Mouse (Mus musculus): ENCODE results near the gene Mmp7. TPM values are rescaled to one million over a fixed set of nuclear protein-coding genes. Genes with fewer than 3 reads are reported as not detected.

Gene Mmp7
- polyA plus RNA-seq, 1 experiment = 112 TPM

- no peaks in the 10 kb centered on the region for H3K27me3 ChIP-seq (ENCODE audit: control insufficient read depth, insufficient read depth, low read length)
- 92% methylated on average over 3 of the region's 3 CpGs for WGBS
- no peaks in the 10 kb centered on the region for H3K36me3 ChIP-seq (ENCODE audit: control insufficient read depth, insufficient read depth, low read length)
- H3K4me1 ChIP-seq (ENCODE audit: control insufficient read depth, insufficient read depth, insufficient read length, low read length) = no peaks in the 10 kb centered on the region
- TF ChIP-seq CTCF (IDR thresholded peaks at IDR 0.05; ENCODE audit: extremely low read depth, insufficient read length, insufficient replicate concordance, low read depth, low read length) (no peak), POLR2A (IDR thresholded peaks at IDR 0.05; ENCODE audit: low read depth, low read length) (no peak)
- H3K4me3 ChIP-seq (ENCODE audit: low read depth, low read length) = no peak overlapping the region
- peak overlapping the region; percentile 35; the same call in 1 of the 2 replicates for H3K27ac ChIP-seq (ENCODE audit: insufficient read depth, low read depth, low read length)
Observed at GRCm38 (mm10) chr9:7693961-7694360, 2.1 kb downstream of the Mmp7 start.

DNA sequence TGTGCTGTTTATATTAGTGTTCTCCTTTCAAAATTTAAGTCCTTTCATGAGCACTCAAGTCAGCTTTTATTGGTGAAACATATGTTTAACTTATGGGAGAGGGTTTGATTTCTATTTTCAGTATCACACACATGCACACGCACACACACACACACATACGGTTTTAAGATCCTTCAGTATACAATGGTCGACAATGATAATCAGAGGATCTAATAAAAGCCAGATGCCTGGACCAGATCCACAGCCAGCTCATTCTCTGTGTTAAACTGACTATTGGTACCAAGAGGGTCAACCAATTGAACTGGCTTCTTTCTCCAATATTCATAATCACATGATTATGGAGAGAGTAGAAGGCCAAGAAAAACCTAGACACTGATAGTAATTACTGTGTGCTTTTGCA lies 3.8 kb downstream of the Mmp7 start:
- no peaks in the 10 kb centered on the region for H3K27me3 ChIP-seq (ENCODE audit: control insufficient read depth, insufficient read depth, low read length)
- no peak overlapping the region for H3K27ac ChIP-seq (ENCODE audit: insufficient read depth, low read depth, low read length)
- WGBS = 88% methylated on average over 3 of the region's 3 CpGs
- H3K4me3 ChIP-seq (ENCODE audit: low read depth, low read length) = no peak overlapping the region
- TF ChIP-seq POLR2A (IDR thresholded peaks at IDR 0.05; ENCODE audit: low read depth, low read length) (no peak), CTCF (IDR thresholded peaks at IDR 0.05; ENCODE audit: extremely low read depth, insufficient read length, insufficient replicate concordance, low read depth, low read length) (no peak)
- no peaks in the 10 kb centered on the region for H3K36me3 ChIP-seq (ENCODE audit: control insufficient read depth, insufficient read depth, low read length)
- H3K4me1 ChIP-seq (ENCODE audit: control insufficient read depth, insufficient read depth, insufficient read length, low read length) = no peaks in the 10 kb centered on the region

DNA sequence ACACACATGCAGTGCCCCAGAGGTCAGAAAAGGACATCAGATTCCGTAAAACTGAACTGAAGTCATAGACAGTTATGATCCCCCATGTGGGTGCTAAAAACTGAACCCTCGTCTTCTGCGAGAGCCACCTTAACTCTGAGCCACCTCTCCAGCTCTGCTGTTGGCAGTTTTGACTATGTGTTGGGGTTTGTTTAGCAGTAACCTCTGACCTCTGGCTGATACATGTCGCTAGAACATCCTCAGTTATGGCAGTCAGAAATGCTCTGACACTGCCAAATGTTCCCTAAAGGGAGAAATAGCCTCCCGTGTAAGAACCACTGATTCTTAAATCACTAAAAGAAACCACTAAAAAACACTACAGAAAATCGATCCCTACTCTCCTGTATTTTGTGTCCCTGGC lies 16.8 kb downstream of the Mmp7 start:
- WGBS = 74% methylated on average over 6 of the region's 6 CpGs
- H3K27ac ChIP-seq (ENCODE audit: insufficient read depth, low read depth, low read length) = no peak overlapping the region
- TF ChIP-seq POLR2A (IDR thresholded peaks at IDR 0.05; ENCODE audit: low read depth, low read length) (no peak), CTCF (IDR thresholded peaks at IDR 0.05; ENCODE audit: extremely low read depth, insufficient read length, insufficient replicate concordance, low read depth, low read length) (no peak)
- no peaks in the 10 kb centered on the region for H3K36me3 ChIP-seq (ENCODE audit: control insufficient read depth, insufficient read depth, low read length)
- no peaks in the 10 kb centered on the region for H3K4me1 ChIP-seq (ENCODE audit: control insufficient read depth, insufficient read depth, insufficient read length, low read length)
- no peaks in the 10 kb centered on the region for H3K27me3 ChIP-seq (ENCODE audit: control insufficient read depth, insufficient read depth, low read length)
- no peak overlapping the region for H3K4me3 ChIP-seq (ENCODE audit: low read depth, low read length)

- TF ChIP-seq CTCF (IDR thresholded peaks at IDR 0.05; ENCODE audit: extremely low read depth, insufficient read length, insufficient replicate concordance, low read depth, low read length) = no peak
- TF ChIP-seq POLR2A (IDR thresholded peaks at IDR 0.05; ENCODE audit: low read depth, low read length) = no peak
- Histone ChIP-seq H3K27ac (ENCODE audit: insufficient read depth, low read depth, low read length) (no peak overlapping the region), H3K4me3 (ENCODE audit: low read depth, low read length) (no peak overlapping the region), H3K27me3 (ENCODE audit: control insufficient read depth, insufficient read depth, low read length) (no peaks in the 10 kb centered on the region), H3K36me3 (ENCODE audit: control insufficient read depth, insufficient read depth, low read length) (no peaks in the 10 kb centered on the region), H3K4me1 (ENCODE audit: control insufficient read depth, insufficient read depth, insufficient read length, low read length) (no peaks in the 10 kb centered on the region)
- WGBS = 81% methylated on average over 4 of the region's 4 CpGs
Observed at GRCm38 (mm10) chr9:7711196-7711595, 19.3 kb downstream of the Mmp7 start.

DNA sequence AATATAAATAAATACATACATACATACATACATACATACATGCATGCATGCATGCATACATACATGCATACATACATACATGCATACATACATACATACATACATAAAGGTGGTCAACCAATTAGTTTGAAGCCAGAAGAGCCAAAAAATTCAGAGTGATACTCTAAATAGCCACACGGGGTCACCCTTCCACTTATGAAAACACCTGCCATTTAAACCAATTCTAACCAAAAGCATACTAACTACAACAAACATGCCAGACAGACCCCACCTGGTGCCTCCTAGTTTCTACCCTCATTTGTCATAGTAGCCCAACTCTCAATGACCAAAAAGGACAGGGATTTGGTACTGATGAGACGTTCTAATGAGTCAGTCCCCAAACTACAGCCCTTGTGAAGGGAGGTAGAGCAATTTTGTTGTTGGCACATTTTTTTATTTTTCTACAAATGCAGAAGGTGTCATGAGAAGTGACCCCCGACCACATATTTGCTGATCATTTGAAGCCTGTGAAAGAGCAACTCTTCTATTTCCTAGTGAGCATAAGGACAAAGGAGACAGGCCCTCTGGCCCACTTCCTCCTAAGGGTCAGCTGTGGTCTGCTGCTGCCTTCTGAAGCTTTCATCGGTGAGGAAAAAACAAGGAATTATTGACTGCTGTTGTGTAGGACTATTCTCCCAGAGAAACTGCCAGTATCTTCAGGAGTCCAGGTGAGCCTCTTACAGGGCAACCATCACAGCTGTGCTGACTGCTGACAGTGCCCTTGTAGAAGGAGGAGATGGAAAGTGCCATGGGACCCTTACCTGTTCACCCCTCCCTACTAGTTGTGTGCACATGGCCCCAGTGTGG lies 22.4 kb downstream of the Mmp7 start:
- TF ChIP-seq CTCF (IDR thresholded peaks at IDR 0.05; ENCODE audit: extremely low read depth, insufficient read length, insufficient replicate concordance, low read depth, low read length) (no peak), POLR2A (IDR thresholded peaks at IDR 0.05; ENCODE audit: low read depth, low read length) (no peak)
- Histone ChIP-seq H3K4me3 (ENCODE audit: low read depth, low read length) (no peak overlapping the region), H3K4me1 (ENCODE audit: control insufficient read depth, insufficient read depth, insufficient read length, low read length) (no peaks in the 10 kb centered on the region), H3K27me3 (ENCODE audit: control insufficient read depth, insufficient read depth, low read length) (no peaks in the 10 kb centered on the region), H3K27ac (ENCODE audit: insufficient read depth, low read depth, low read length) (no peak overlapping the region), H3K36me3 (ENCODE audit: control insufficient read depth, insufficient read depth, low read length) (no peaks in the 10 kb centered on the region)
- WGBS = 25% methylated on average over 4 of the region's 4 CpGs

DNA sequence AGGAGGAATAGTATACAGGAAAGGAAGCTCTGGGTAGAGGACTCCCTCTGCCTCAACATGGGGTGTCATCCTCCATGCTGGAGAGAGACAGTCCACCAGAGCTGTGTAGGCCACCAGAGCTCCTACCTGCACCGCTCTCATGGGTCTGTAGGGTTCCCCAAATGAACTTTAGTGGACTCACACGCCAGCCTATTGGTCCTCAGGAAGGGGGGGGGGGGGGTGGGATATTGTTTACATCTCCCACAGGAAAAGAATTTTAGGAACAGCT lies 23.0 kb downstream of the Mmp7 start:
- Histone ChIP-seq H3K4me3 (ENCODE audit: low read depth, low read length) (no peak overlapping the region), H3K27me3 (ENCODE audit: control insufficient read depth, insufficient read depth, low read length) (no peaks in the 10 kb centered on the region), H3K27ac (ENCODE audit: insufficient read depth, low read depth, low read length) (no peak overlapping the region), H3K36me3 (ENCODE audit: control insufficient read depth, insufficient read depth, low read length) (no peaks in the 10 kb centered on the region), H3K4me1 (ENCODE audit: control insufficient read depth, insufficient read depth, insufficient read length, low read length) (no peaks in the 10 kb centered on the region)
- 72% methylated on average over 2 of the region's 2 CpGs for WGBS
- TF ChIP-seq POLR2A (IDR thresholded peaks at IDR 0.05; ENCODE audit: low read depth, low read length) (no peak), CTCF (IDR thresholded peaks at IDR 0.05; ENCODE audit: extremely low read depth, insufficient read length, insufficient replicate concordance, low read depth, low read length) (no peak)

GRCm38 (mm10) chr9:7721543-7721942 lies 29.7 kb downstream of the Mmp7 start:
- H3K27me3 ChIP-seq (ENCODE audit: control insufficient read depth, insufficient read depth, low read length) = no peaks in the 10 kb centered on the region
- no peak overlapping the region for H3K4me3 ChIP-seq (ENCODE audit: low read depth, low read length)
- WGBS = 87% methylated on average over 1 of the region's 1 CpGs
- no peaks in the 10 kb centered on the region for H3K4me1 ChIP-seq (ENCODE audit: control insufficient read depth, insufficient read depth, insufficient read length, low read length)
- H3K27ac ChIP-seq (ENCODE audit: insufficient read depth, low read depth, low read length) = no peak overlapping the region
- no peaks in the 10 kb centered on the region for H3K36me3 ChIP-seq (ENCODE audit: control insufficient read depth, insufficient read depth, low read length)
- no peak for TF ChIP-seq POLR2A (IDR thresholded peaks at IDR 0.05; ENCODE audit: low read depth, low read length)
- TF ChIP-seq CTCF (IDR thresholded peaks at IDR 0.05; ENCODE audit: extremely low read depth, insufficient read length, insufficient replicate concordance, low read depth, low read length) = no peak
